Mouse (Mus musculus) stomach, postnatal 0 days (tissue): ENCODE measurements around the gene Itga3. TPM values are rescaled to one million over a fixed set of nuclear protein-coding genes. Genes with fewer than 3 reads are reported as not detected.
A peak's percentile ranks its signal among the peaks of the same experiment; 100 is the strongest.

Experiments used
- ATAC-seq: fragments of 200-750 bp; cut with Nextera tagmentation; 2 replicates; pipeline ENCODE4 v1.8.0; 2017; ENCODE audit not compliant: low FRiP score, low TSS enrichment
- DNase-seq: peaks from one replicate; pipeline ENCODE4 v3.0.0-alpha.2; 2016; ENCODE audit warnings: low spot score
- H3K27ac ChIP-seq: fragments of 300-500 bp; sonication (generic); replicated peaks from 2 replicates; pipeline ENCODE4 v1.5.1; 2014; ENCODE audit warnings: mild to moderate bottlenecking, control low read depth
- H3K27me3 ChIP-seq: fragments of 300-500 bp; sonication (generic); 2 replicates; pipeline ENCODE4 v1.6.1; 2014; ENCODE audit warnings: low read length; ENCODE audit not compliant: control insufficient read depth, insufficient read depth
- H3K36me3 ChIP-seq: fragments of 300-500 bp; sonication (generic); 2 replicates; pipeline ENCODE4 v1.6.1; 2014; ENCODE audit warnings: low read length, mixed read lengths; ENCODE audit not compliant: control insufficient read depth, insufficient read depth
- H3K4me1 ChIP-seq: fragments of 300-500 bp; sonication (generic); replicated peaks from 2 replicates; pipeline ENCODE4 v1.6.1; 2014; ENCODE audit warnings: antibody characterized with exemption; ENCODE audit not compliant: control insufficient read depth, insufficient read depth
- H3K4me2 ChIP-seq: fragments of 300-500 bp; sonication (generic); replicated peaks from 2 replicates; pipeline ENCODE4 v1.6.1; 2014; ENCODE audit warnings: low read depth, mild to moderate bottlenecking, control low read depth, moderate library complexity
- H3K4me3 ChIP-seq: fragments of 300-500 bp; sonication (generic); 2 replicates; pipeline ENCODE4 v1.5.1; 2014; ENCODE audit warnings: low read depth, low read length, control low read depth
- H3K9ac ChIP-seq: fragments of 300-500 bp; sonication (generic); 2 replicates; pipeline ENCODE4 v1.6.1; 2014; ENCODE audit warnings: mild to moderate bottlenecking, low read length, control low read depth, mixed read lengths
- H3K9me3 ChIP-seq: fragments of 300-500 bp; sonication (generic); 2 replicates; pipeline ENCODE4 v1.6.1; 2016; ENCODE audit warnings: low read length; ENCODE audit not compliant: control insufficient read depth
- CTCF ChIP-seq: IDR thresholded peaks from 2 replicates; pipeline ENCODE4 v1.5.1; 2016; ENCODE audit warnings: antibody characterized with exemption, low read depth, mild to moderate bottlenecking, moderate library complexity
- EP300 ChIP-seq: optimal IDR thresholded peaks from 2 replicates; pipeline ENCODE3; 2016; ENCODE audit warnings: antibody characterized with exemption
- WGBS: fragments of 180-500 bp; shearing (Covaris S2); extraction: QIAGEN DNeasy Blood & Tissue Kit; methylation state at CpG from one replicate; pipeline ENCODE4 v1.1.7; 2014; 5-methylcytosine and 5-hydroxymethylcytosine counted together
- polyA plus RNA-seq: library from polyadenylated mRNA; unstranded; fragments of >200 nt; fragmentation: Nextera tagmentation; extraction: Ambion mirVana; gene quantifications from 2 replicates; pipeline ENCODE4 v1.2.1, GENCODE M21; 2015

Itga3 gene
- polyA plus RNA-seq, 1 experiment from 2014 or later = 15.6 TPM

GRCm38 (mm10) chr11:95000548-95000947 lies 76.1 kb downstream of the Itga3 start:
- Histone ChIP-seq H3K27me3 (no peaks in the 10 kb centered on the region), H3K9ac (no peak overlapping the region), H3K4me3 (no peak overlapping the region), H3K4me1 (no peaks in the 10 kb centered on the region; the same call in 1 of the 2 replicates), H3K4me2 (no peak overlapping the region), H3K36me3 (peaks cover 31% of the 10 kb centered on the region), H3K27ac (no peak overlapping the region; the same call in 1 of the 2 replicates), H3K9me3 (no peaks in the 10 kb centered on the region)
- 23% methylated on average over 4 of the region's 4 CpGs for WGBS
- TF ChIP-seq CTCF = no peak
- no peak for TF ChIP-seq EP300
- DNase-seq (no peak), ATAC-seq (no peak)

DNA sequence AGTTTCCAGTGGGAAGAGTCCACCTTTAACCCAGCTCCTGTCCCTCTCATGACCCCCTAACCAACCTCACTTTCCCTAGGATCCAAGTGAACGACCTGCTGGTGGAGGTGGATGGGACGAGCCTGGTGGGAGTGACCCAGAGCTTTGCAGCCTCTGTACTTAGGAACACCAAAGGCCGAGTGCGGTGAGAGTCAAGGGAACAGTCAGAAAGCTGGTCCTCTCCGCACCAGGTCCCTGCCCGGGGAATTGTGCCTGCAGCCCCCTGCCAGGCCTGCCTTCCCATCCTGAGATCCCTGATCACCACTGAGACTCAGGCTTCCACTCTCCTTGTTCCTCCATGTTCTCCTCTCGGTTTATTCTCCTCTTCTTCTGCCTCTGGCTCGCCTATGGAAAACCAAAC lies 76.5 kb downstream of the Itga3 start:
- H3K4me3 ChIP-seq = no peak overlapping the region
- 73% methylated on average over 8 of the region's 8 CpGs for WGBS
- H3K9me3 ChIP-seq = no peaks in the 10 kb centered on the region
- no peak for ATAC-seq
- no peak for TF ChIP-seq EP300
- no peak for TF ChIP-seq CTCF
- no peak overlapping the region for H3K27ac ChIP-seq
- no peak overlapping the region for H3K4me2 ChIP-seq
- H3K4me1 ChIP-seq = peaks cover under 1% of the 10 kb centered on the region
- no peak for DNase-seq
- H3K27me3 ChIP-seq = no peaks in the 10 kb centered on the region
- no peak overlapping the region for H3K9ac ChIP-seq
- H3K36me3 ChIP-seq = peaks cover 27% of the 10 kb centered on the region

GRCm38 (mm10) chr11:94998041-94998531 lies 78.5 kb downstream of the Itga3 start:
- ATAC-seq (peak; percentile 42; the same call in 1 of the 2 replicates), DNase-seq (peak; percentile 67)
- Histone ChIP-seq H3K9me3 (no peaks in the 10 kb centered on the region), H3K27ac (peak overlapping the region; percentile 30; the same call in 1 of the 2 replicates), H3K4me2 (no peak overlapping the region), H3K9ac (no peak overlapping the region), H3K27me3 (no peaks in the 10 kb centered on the region), H3K36me3 (peaks cover 27% of the 10 kb centered on the region), H3K4me3 (no peak overlapping the region), H3K4me1 (peaks cover 12% of the 10 kb centered on the region)
- WGBS = 57% methylated on average over 16 of the region's 16 CpGs
- TF ChIP-seq EP300 = no peak
- no peak for TF ChIP-seq CTCF

GRCm38 (mm10) chr11:94997596-94997995 lies 79.0 kb downstream of the Itga3 start:
- Histone ChIP-seq H3K36me3 (peaks cover 22% of the 10 kb centered on the region), H3K9me3 (no peaks in the 10 kb centered on the region), H3K4me2 (no peak overlapping the region), H3K9ac (no peak overlapping the region), H3K27me3 (no peaks in the 10 kb centered on the region), H3K4me3 (no peak overlapping the region), H3K27ac (0 out of 2 replicates have a peak overlapping the region, but pooled peaks have one; percentile 30), H3K4me1 (peaks cover 12% of the 10 kb centered on the region)
- DNase-seq (peak; percentile 67), ATAC-seq (peak; percentile 79)
- TF ChIP-seq CTCF = no peak
- TF ChIP-seq EP300 = no peak
- WGBS = 36% methylated on average over 5 of the region's 5 CpGs

- Histone ChIP-seq H3K9ac (no peak overlapping the region), H3K4me3 (no peak overlapping the region), H3K4me2 (no peak overlapping the region), H3K27me3 (no peaks in the 10 kb centered on the region), H3K9me3 (no peaks in the 10 kb centered on the region), H3K36me3 (peaks cover 17% of the 10 kb centered on the region), H3K4me1 (peaks cover 12% of the 10 kb centered on the region), H3K27ac (no peak overlapping the region)
- ATAC-seq (no peak), DNase-seq (no peak)
- no peak for TF ChIP-seq CTCF
- no peak for TF ChIP-seq EP300
- WGBS = 89% methylated on average over 6 of the region's 6 CpGs
These were observed 79.6 kb downstream of the Itga3 start for GRCm38 (mm10) chr11:94996984-94997383.

DNA sequence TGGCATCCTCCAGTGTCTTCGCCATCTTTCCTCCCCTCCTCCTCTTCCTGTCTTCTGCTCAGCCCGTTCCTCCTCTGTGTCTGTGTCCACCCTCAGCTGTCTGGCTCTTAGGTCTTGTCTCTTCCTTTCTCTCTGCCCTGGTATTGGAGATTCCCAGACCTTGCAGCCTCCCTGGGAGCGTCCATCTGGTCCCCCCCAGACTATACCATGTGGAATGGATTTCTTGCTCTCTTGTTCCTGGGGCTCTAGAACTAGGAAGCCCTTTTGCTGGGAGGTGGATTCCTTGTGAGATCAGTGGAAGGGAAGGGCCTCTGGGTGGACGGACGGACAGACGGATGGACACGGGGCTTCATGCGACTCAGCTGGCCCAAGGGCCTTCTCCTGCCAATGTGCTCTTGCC lies 80.5 kb downstream of the Itga3 start:
- Histone ChIP-seq H3K4me2 (no peak overlapping the region), H3K9me3 (no peaks in the 10 kb centered on the region), H3K36me3 (peaks cover 11% of the 10 kb centered on the region; the same call in 1 of the 2 replicates), H3K4me3 (no peak overlapping the region), H3K27ac (no peak overlapping the region), H3K27me3 (no peaks in the 10 kb centered on the region), H3K9ac (peak overlapping the region; percentile 13; the same call in 1 of the 2 replicates), H3K4me1 (peaks cover 12% of the 10 kb centered on the region)
- DNase-seq (no peak), ATAC-seq (no peak)
- no peak for TF ChIP-seq EP300
- no peak for TF ChIP-seq CTCF
- WGBS = 91% methylated on average over 8 of the region's 8 CpGs
